Comparison of ENCODE assay signal across 10 mouse cellular contexts in the genomic region with DNA sequence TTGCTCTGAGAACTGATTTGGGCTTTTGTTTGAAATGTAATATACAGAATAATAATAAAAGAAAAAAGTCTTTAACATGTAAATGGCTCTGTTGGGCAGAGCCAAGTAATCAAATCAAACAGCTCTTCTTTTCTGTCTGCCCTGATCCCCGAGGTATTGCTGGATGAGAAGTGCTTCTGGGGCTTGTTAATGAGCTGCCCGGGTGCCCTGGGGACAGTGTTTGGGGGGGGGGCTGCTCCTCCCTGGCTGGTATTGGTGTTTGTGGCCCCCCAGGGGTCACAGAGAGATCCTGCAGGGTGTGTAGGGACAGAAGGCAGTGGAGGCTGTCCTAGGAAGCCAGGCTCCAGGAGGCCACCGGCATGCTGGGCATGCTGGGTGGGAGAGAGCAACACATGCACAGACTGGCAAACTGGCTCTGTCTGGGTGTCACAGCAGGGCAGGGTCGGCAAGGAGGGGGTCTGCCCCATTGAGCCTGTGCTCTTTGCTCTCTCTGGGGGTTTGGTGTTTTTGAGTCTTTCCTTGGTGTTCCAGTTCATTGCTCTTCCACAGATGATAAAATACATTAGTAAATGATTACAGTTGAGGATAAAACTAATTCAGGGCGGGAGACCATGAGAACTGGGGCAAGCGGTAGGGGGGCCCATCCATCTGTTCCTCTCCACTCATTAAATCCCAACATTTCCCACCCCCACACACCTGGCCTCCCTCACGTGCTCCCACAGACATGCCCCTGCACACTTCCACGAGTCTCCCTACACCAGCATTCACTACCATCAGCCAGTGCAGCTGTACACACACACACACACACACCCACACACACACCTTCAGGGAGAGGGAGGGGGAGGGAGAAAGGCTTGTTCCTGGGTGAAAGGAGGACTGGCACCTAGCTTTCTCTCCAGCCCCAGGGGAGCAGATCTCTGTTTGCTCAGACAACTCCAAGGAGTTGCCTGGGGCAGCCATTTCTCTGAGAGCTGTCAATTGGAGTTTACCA.
DNase-seq lines count a peak whose midpoint lies in the region; ATAC-seq and TF ChIP-seq lines count a peak whose summit lies in the region.
"Had no signal": no experiment of that assay in that cellular context is flagged by ENCODE, and none has a peak within 500 bp of the region (broad histone marks: within the 10 kb centered on the region; RNA-seq: fewer than 3 reads in every experiment).

No protein-coding gene starts in this region.

- peak; percentile 63 for ATAC-seq in hindbrain, embryonic 14.5 days (ENCODE audit: low FRiP score)

- no peak overlapping the region for H3K9ac ChIP-seq in hindbrain, embryonic 14.5 days

- peaks cover 33% of the 10 kb centered on the region for H3K27me3 ChIP-seq in E14TG2a.4 (ENCODE audit: insufficient read depth, low read length)
- no peaks in the 10 kb centered on the region for H3K27me3 ChIP-seq in hindbrain, embryonic 14.5 days (ENCODE audit: control insufficient read depth, insufficient read depth, low read length)

- peak overlapping the region; percentile 41 for H3K4me3 ChIP-seq in E14TG2a.4 (replicated peaks; ENCODE audit: low read length)
- no peak overlapping the region for H3K4me3 ChIP-seq in hindbrain, embryonic 14.5 days (replicated peaks; ENCODE audit: low read length)
- H3K4me3 ChIP-seq: erythroblast, embryonic 14.5 days had no signal

- peaks cover 41% of the 10 kb centered on the region for H3K4me1 ChIP-seq in E14TG2a.4 (replicated peaks; ENCODE audit: low read depth, low read length)
- peaks cover 28% of the 10 kb centered on the region for H3K4me1 ChIP-seq in hindbrain, embryonic 14.5 days (replicated peaks; ENCODE audit: control insufficient read depth, insufficient read depth, low read length)

- H3K9me3 ChIP-seq in E14TG2a.4 (ENCODE audit: low read length), result no peaks in the 10 kb centered on the region
- no peaks in the 10 kb centered on the region for H3K9me3 ChIP-seq in hindbrain, embryonic 14.5 days (ENCODE audit: control insufficient read depth, low read length)

- no peak for TF ChIP-seq CTCF in E14TG2a.4 (conservative IDR thresholded peaks at IDR 0.05; ENCODE audit: low read length)

- H3K27ac ChIP-seq in hindbrain, embryonic 14.5 days, result no peak overlapping the region

- H3K36me3 ChIP-seq in E14TG2a.4 (ENCODE audit: insufficient read depth, low read length), result no peaks in the 10 kb centered on the region
- H3K36me3 ChIP-seq in hindbrain, embryonic 14.5 days (replicated peaks; ENCODE audit: control insufficient read depth, insufficient read depth), result no peaks in the 10 kb centered on the region

- WGBS in hindbrain, embryonic 14.5 days, result 15% methylated on average over 8 of the region's 8 CpGs

- no peak overlapping the region for H3K4me2 ChIP-seq in hindbrain, embryonic 14.5 days (replicated peaks)

- DNase-seq in ES-CJ7 (ENCODE audit: low read depth, low spot score), result peak; percentile 28
- DNase-seq in hindbrain, embryonic 14.5 days (ENCODE audit: low spot score), result no peak
- DNase-seq in kidney, postnatal 4 days, result peak; percentile 65 to 81
- DNase-seq in urinary bladder, postnatal 4 days (ENCODE audit: low spot score in 2 of 2), result no peak
- DNase-seq in adrenal gland, adult 18-20 months (ENCODE audit: low spot score in 2 of 2), result no peak
- DNase-seq in frontal cortex, postnatal 25 days (ENCODE audit: low spot score in 2 of 2), result no peak
- no peak for DNase-seq in thymus, postnatal 10 days (ENCODE audit: low spot score in 2 of 2)
- DNase-seq: lung, adult 18-20 months had no signal

Comparison
In these comparisons a context has a peak if more than half of its experiments do, and no peak if none do; other contexts are left out.
1. DNase-seq: peak in ES-CJ7 (single experiment) and kidney, postnatal 4 days (2 of 2); none in hindbrain, embryonic 14.5 days (single experiment), urinary bladder, postnatal 4 days (0 of 2), adrenal gland, adult 18-20 months (0 of 2), frontal cortex, postnatal 25 days (0 of 2) and thymus, postnatal 10 days (0 of 2).